Mouse (Mus musculus) heart, postnatal 0 days (tissue): ENCODE measurements around the gene Hoxd8. TPM values are rescaled to one million over a fixed set of nuclear protein-coding genes. Genes with fewer than 3 reads are reported as not detected.

ENCODE experiments used
- ATAC-seq: fragments of 200-750 bp; cut with Nextera tagmentation; 2 replicates; pipeline ENCODE4 v1.8.0; 2017; ENCODE audit warnings: low read depth, moderate number of reproducible peaks, moderate library complexity; ENCODE audit not compliant: insufficient read depth
- DNase-seq: peaks from one replicate; pipeline ENCODE4 v3.0.0-alpha.2; 2016; ENCODE audit warnings: low spot score
- H3K27ac ChIP-seq: fragments of 300-500 bp; sonication (generic); 2 replicates; pipeline ENCODE4 v1.5.1; 2014; ENCODE audit warnings: low read depth, mild to moderate bottlenecking
- H3K27me3 ChIP-seq: fragments of 300-500 bp; sonication (generic); 2 replicates; pipeline ENCODE4 v1.6.1; 2014; ENCODE audit warnings: low read length, mixed read lengths; ENCODE audit not compliant: control insufficient read depth, insufficient read depth
- H3K36me3 ChIP-seq: fragments of 300-500 bp; sonication (generic); replicated peaks from 2 replicates; pipeline ENCODE4 v1.6.1; 2014; ENCODE audit warnings: low read length, mixed read lengths; ENCODE audit not compliant: control insufficient read depth, insufficient read depth
- H3K4me1 ChIP-seq: fragments of 300-500 bp; sonication (generic); 2 replicates; pipeline ENCODE4 v1.6.1; 2014; ENCODE audit warnings: antibody characterized with exemption; ENCODE audit not compliant: control insufficient read depth, insufficient read depth
- H3K4me2 ChIP-seq: fragments of 300-500 bp; sonication (generic); 2 replicates; pipeline ENCODE4 v1.6.1; 2014; ENCODE audit warnings: low read depth, mild to moderate bottlenecking, low read length, moderate library complexity
- H3K4me3 ChIP-seq: fragments of 300-500 bp; sonication (generic); 2 replicates; pipeline ENCODE4 v1.5.1; 2014; ENCODE audit warnings: low read depth, low read length
- H3K9ac ChIP-seq: fragments of 300-500 bp; sonication (generic); replicated peaks from 2 replicates; pipeline ENCODE4 v1.6.1; 2014; ENCODE audit warnings: low read depth, low read length, mixed read lengths
- H3K9me3 ChIP-seq: fragments of 300-500 bp; sonication (generic); replicated peaks from 2 replicates; pipeline ENCODE4 v1.6.1; 2016; ENCODE audit warnings: low read length; ENCODE audit not compliant: control insufficient read depth
- CTCF ChIP-seq: IDR thresholded peaks from 2 replicates; pipeline ENCODE4 v1.5.1; 2016; ENCODE audit warnings: antibody characterized with exemption, control low read depth, low read depth
- EP300 ChIP-seq: IDR thresholded peaks from 2 replicates; pipeline ENCODE4 v1.6.1; 2016; ENCODE audit warnings: antibody characterized with exemption, low read depth
- WGBS: fragments of 180-500 bp; shearing (Covaris S2); extraction: QIAGEN DNeasy Blood & Tissue Kit; methylation state at CpG from one replicate; pipeline ENCODE4 v1.1.7; 2014; 5-methylcytosine and 5-hydroxymethylcytosine counted together
- polyA plus RNA-seq: library from polyadenylated mRNA; unstranded; fragments of >200 nt; fragmentation: Nextera tagmentation; extraction: Ambion mirVana; gene quantifications from 2 replicates; pipeline ENCODE4 v1.2.1, GENCODE M21; 2015
- total RNA-seq: library from RNA; depleted of rRNA; stranded (reverse); fragments of >200 nt; gene quantifications from 2 replicates; pipeline ENCODE4 v1.2.3, GENCODE M21; 2014; ENCODE audit warnings: low replicate concordance

Gene Hoxd8
- total and polyA plus RNA-seq, 2 experiments from 2014 or later, result 0.23 to 1.5 TPM

- H3K4me3 ChIP-seq, result peak overlapping the region; percentile 16
- no peaks in the 10 kb centered on the region for H3K4me1 ChIP-seq
- no peaks in the 10 kb centered on the region for H3K36me3 ChIP-seq
- no peaks in the 10 kb centered on the region for H3K9me3 ChIP-seq
- no peak overlapping the region for H3K4me2 ChIP-seq
- no peak overlapping the region for H3K27ac ChIP-seq
- peaks cover 99% of the 10 kb centered on the region for H3K27me3 ChIP-seq
- no peak overlapping the region for H3K9ac ChIP-seq
- TF ChIP-seq EP300 (no peak), CTCF (no peak)
- WGBS, result 7% methylated on average over 15 of the region's 15 CpGs
- DNase-seq, result no peak
- ATAC-seq, result no peak
Measured at GRCm38 (mm10) chr2:74736688-74737577, 32.5 kb downstream of the Hoxd8 start.

GRCm38 (mm10) chr2:74737578-74738070 is 33.2 kb downstream of the Hoxd8 start:
- TF ChIP-seq EP300 (no peak), CTCF (no peak)
- no peak overlapping the region for H3K27ac ChIP-seq
- ATAC-seq, result no peak
- peaks cover 99% of the 10 kb centered on the region for H3K27me3 ChIP-seq
- 7% methylated on average over 7 of the region's 7 CpGs for WGBS
- no peaks in the 10 kb centered on the region for H3K9me3 ChIP-seq
- no peaks in the 10 kb centered on the region for H3K36me3 ChIP-seq
- no peak overlapping the region for H3K4me2 ChIP-seq
- no peaks in the 10 kb centered on the region for H3K4me1 ChIP-seq
- DNase-seq, result no peak
- no peak overlapping the region for H3K4me3 ChIP-seq
- H3K9ac ChIP-seq, result no peak overlapping the region

GRCm38 (mm10) chr2:74738623-74739475 is 34.4 kb downstream of the Hoxd8 start:
- Histone ChIP-seq H3K9ac (no peak overlapping the region), H3K27me3 (peaks cover 99% of the 10 kb centered on the region), H3K4me3 (no peak overlapping the region), H3K36me3 (no peaks in the 10 kb centered on the region), H3K4me2 (no peak overlapping the region), H3K9me3 (no peaks in the 10 kb centered on the region), H3K27ac (no peak overlapping the region), H3K4me1 (no peaks in the 10 kb centered on the region)
- WGBS, result 3% methylated on average over 20 of the region's 20 CpGs
- ATAC-seq (no peak), DNase-seq (no peak)
- TF ChIP-seq CTCF, result no peak
- no peak for TF ChIP-seq EP300

GRCm38 (mm10) chr2:74739476-74739800 is 35.0 kb downstream of the Hoxd8 start:
- H3K27me3 ChIP-seq, result peaks cover 99% of the 10 kb centered on the region

GRCm38 (mm10) chr2:74739869-74740268 is 35.5 kb downstream of the Hoxd8 start:
- H3K36me3 ChIP-seq, result no peaks in the 10 kb centered on the region
- no peaks in the 10 kb centered on the region for H3K9me3 ChIP-seq
- no peak overlapping the region for H3K4me2 ChIP-seq
- H3K27me3 ChIP-seq, result peaks cover 99% of the 10 kb centered on the region
- WGBS, result 6% methylated on average over 14 of the region's 14 CpGs
- H3K9ac ChIP-seq, result no peak overlapping the region
- DNase-seq (no peak), ATAC-seq (no peak)
- H3K27ac ChIP-seq, result no peak overlapping the region
- no peak overlapping the region for H3K4me3 ChIP-seq
- no peaks in the 10 kb centered on the region for H3K4me1 ChIP-seq
- TF ChIP-seq EP300 (no peak), CTCF (no peak)

More at GRCm38 (mm10) chr2:74739476-74739800, 35.0 kb downstream of the Hoxd8 start:
- Histone ChIP-seq H3K9me3 (no peaks in the 10 kb centered on the region), H3K27ac (no peak overlapping the region), H3K4me1 (no peaks in the 10 kb centered on the region), H3K36me3 (no peaks in the 10 kb centered on the region), H3K4me2 (no peak overlapping the region), H3K9ac (no peak overlapping the region), H3K4me3 (no peak overlapping the region)
- DNase-seq, result no peak
- TF ChIP-seq EP300 (no peak), CTCF (no peak)
- no peak for ATAC-seq
- WGBS, result 9% methylated on average over 2 of the region's 2 CpGs
